8 mouse cellular contexts compared by ENCODE assay signal in the genomic region with DNA sequence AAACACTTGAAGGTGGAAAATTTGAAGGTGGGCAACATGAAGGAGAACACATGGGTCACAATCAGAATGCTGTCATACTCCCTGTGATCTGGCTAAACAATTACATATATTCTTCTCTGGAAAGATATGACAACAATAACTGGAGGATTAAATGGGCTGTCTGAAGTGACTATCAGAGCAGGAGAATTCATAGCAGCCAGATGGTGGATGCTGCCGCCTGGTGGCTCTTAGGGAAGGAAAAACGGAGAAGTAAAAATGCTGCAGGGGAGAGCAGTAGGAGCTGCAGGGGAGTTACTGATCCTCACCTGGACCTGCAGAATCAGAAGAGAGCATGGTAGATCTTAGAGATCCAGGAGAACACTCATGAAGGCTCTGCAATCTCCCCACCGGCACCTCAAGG.
A peak's percentile ranks its signal among the peaks of the same experiment; 100 is the strongest.
DNase-seq lines count a peak whose midpoint lies in the region; ATAC-seq and TF ChIP-seq lines count a peak whose summit lies in the region.

No protein-coding gene starts in this region.

- H3K36me3 ChIP-seq in midbrain, postnatal 0 days (ENCODE audit: insufficient read depth, low read length), result no peaks in the 10 kb centered on the region

- ATAC-seq in midbrain, postnatal 0 days (ENCODE audit: low FRiP score), result peak; percentile 16; the same call in 1 of the 2 replicates
- no peak for ATAC-seq in granulocyte monocyte progenitor cell, adult 5-6 weeks (replicated peaks; ENCODE audit: poor library complexity, severe bottlenecking)

- H3K9me3 ChIP-seq in midbrain, postnatal 0 days (ENCODE audit: low read length), result no peaks in the 10 kb centered on the region

- no peak overlapping the region for H3K4me3 ChIP-seq in midbrain, postnatal 0 days (ENCODE audit: low read depth, low read length)

- H3K27ac ChIP-seq in midbrain, postnatal 0 days (ENCODE audit: low read depth, low read length), result no peak overlapping the region

- peak; percentile 76 for TF ChIP-seq CTCF in midbrain, postnatal 0 days (IDR thresholded peaks at IDR 0.05)

- no peak overlapping the region for H3K9ac ChIP-seq in midbrain, postnatal 0 days (replicated peaks; ENCODE audit: low read length, poor library complexity, severe bottlenecking)

- whole genome bisulfite sequencing in midbrain, postnatal 0 days, result 13% methylated on average over 3 of the region's 3 CpGs

- intact Hi-C loops in gastrocnemius, postnatal 36 days (cut with DNase I), result no loop called here

- no peaks in the 10 kb centered on the region for H3K4me1 ChIP-seq in midbrain, postnatal 0 days (ENCODE audit: insufficient read depth, low read length)

- H3K4me2 ChIP-seq in midbrain, postnatal 0 days (ENCODE audit: low read depth, low read length, poor library complexity, severe bottlenecking), result no peak overlapping the region

- no peaks in the 10 kb centered on the region for H3K27me3 ChIP-seq in midbrain, postnatal 0 days (ENCODE audit: insufficient read depth, low read length)

- peak; percentile 20 for DNase-seq in adrenal gland, postnatal 14 days
- no peak for DNase-seq in adrenal gland, adult 18-20 months (ENCODE audit: low spot score in 2 of 2)
- DNase-seq in urinary bladder, postnatal 25 days (ENCODE audit: low spot score), result peak; percentile 7
- DNase-seq in urinary bladder, adult 2 months (ENCODE audit: low spot score), result no peak
- peak; percentile 36 to 55 for DNase-seq in layer of hippocampus, postnatal 10 days (ENCODE audit: low spot score in 2 of 2)
- DNase-seq in midbrain, postnatal 0 days (ENCODE audit: low spot score), result peak; percentile 62
- no peak for DNase-seq in gastrocnemius, postnatal 36 days

Comparison
In these comparisons a context has a peak if more than half of its experiments do, and no peak if none do; other contexts are left out.
1. DNase-seq: peak in adrenal gland, postnatal 14 days (single experiment), urinary bladder, postnatal 25 days (single experiment), layer of hippocampus, postnatal 10 days (2 of 2) and midbrain, postnatal 0 days (single experiment); none in adrenal gland, adult 18-20 months (0 of 2), urinary bladder, adult 2 months (single experiment) and gastrocnemius, postnatal 36 days (0 of 2).